Mouse (Mus musculus) stomach, postnatal 0 days (tissue): Measurements from ENCODE around the gene Gid8. TPM values are rescaled to one million over a fixed set of nuclear protein-coding genes. Genes with fewer than 3 reads are reported as not detected.

Experiments
- ATAC-seq: fragments of 200-750 bp; cut with Nextera tagmentation; 2 replicates; pipeline ENCODE4 v1.8.0; 2017; ENCODE audit not compliant: low FRiP score, low TSS enrichment
- DNase-seq: peaks from one replicate; pipeline ENCODE4 v3.0.0-alpha.2; 2016; ENCODE audit warnings: low spot score
- H3K27ac ChIP-seq: fragments of 300-500 bp; sonication (generic); replicated peaks from 2 replicates; pipeline ENCODE4 v1.5.1; 2014; ENCODE audit warnings: mild to moderate bottlenecking, control low read depth
- H3K27me3 ChIP-seq: fragments of 300-500 bp; sonication (generic); 2 replicates; pipeline ENCODE4 v1.6.1; 2014; ENCODE audit warnings: low read length; ENCODE audit not compliant: control insufficient read depth, insufficient read depth
- H3K36me3 ChIP-seq: fragments of 300-500 bp; sonication (generic); 2 replicates; pipeline ENCODE4 v1.6.1; 2014; ENCODE audit warnings: low read length, mixed read lengths; ENCODE audit not compliant: control insufficient read depth, insufficient read depth
- H3K4me1 ChIP-seq: fragments of 300-500 bp; sonication (generic); replicated peaks from 2 replicates; pipeline ENCODE4 v1.6.1; 2014; ENCODE audit warnings: antibody characterized with exemption; ENCODE audit not compliant: control insufficient read depth, insufficient read depth
- H3K4me2 ChIP-seq: fragments of 300-500 bp; sonication (generic); replicated peaks from 2 replicates; pipeline ENCODE4 v1.6.1; 2014; ENCODE audit warnings: low read depth, mild to moderate bottlenecking, control low read depth, moderate library complexity
- H3K4me3 ChIP-seq: fragments of 300-500 bp; sonication (generic); 2 replicates; pipeline ENCODE4 v1.5.1; 2014; ENCODE audit warnings: low read depth, low read length, control low read depth
- H3K9ac ChIP-seq: fragments of 300-500 bp; sonication (generic); 2 replicates; pipeline ENCODE4 v1.6.1; 2014; ENCODE audit warnings: mild to moderate bottlenecking, low read length, control low read depth, mixed read lengths
- H3K9me3 ChIP-seq: fragments of 300-500 bp; sonication (generic); 2 replicates; pipeline ENCODE4 v1.6.1; 2016; ENCODE audit warnings: low read length; ENCODE audit not compliant: control insufficient read depth
- CTCF ChIP-seq: IDR thresholded peaks from 2 replicates; pipeline ENCODE4 v1.5.1; 2016; ENCODE audit warnings: antibody characterized with exemption, low read depth, mild to moderate bottlenecking, moderate library complexity
- EP300 ChIP-seq: optimal IDR thresholded peaks from 2 replicates; pipeline ENCODE3; 2016; ENCODE audit warnings: antibody characterized with exemption
- WGBS: fragments of 180-500 bp; shearing (Covaris S2); extraction: QIAGEN DNeasy Blood & Tissue Kit; methylation state at CpG from one replicate; pipeline ENCODE4 v1.1.7; 2014; 5-methylcytosine and 5-hydroxymethylcytosine counted together
- polyA plus RNA-seq: library from polyadenylated mRNA; unstranded; fragments of >200 nt; fragmentation: Nextera tagmentation; extraction: Ambion mirVana; gene quantifications from 2 replicates; pipeline ENCODE4 v1.2.1, GENCODE M21; 2015

The Gid8 gene
- polyA plus RNA-seq, 1 experiment from 2014 or later = 60.7 TPM

DNA sequence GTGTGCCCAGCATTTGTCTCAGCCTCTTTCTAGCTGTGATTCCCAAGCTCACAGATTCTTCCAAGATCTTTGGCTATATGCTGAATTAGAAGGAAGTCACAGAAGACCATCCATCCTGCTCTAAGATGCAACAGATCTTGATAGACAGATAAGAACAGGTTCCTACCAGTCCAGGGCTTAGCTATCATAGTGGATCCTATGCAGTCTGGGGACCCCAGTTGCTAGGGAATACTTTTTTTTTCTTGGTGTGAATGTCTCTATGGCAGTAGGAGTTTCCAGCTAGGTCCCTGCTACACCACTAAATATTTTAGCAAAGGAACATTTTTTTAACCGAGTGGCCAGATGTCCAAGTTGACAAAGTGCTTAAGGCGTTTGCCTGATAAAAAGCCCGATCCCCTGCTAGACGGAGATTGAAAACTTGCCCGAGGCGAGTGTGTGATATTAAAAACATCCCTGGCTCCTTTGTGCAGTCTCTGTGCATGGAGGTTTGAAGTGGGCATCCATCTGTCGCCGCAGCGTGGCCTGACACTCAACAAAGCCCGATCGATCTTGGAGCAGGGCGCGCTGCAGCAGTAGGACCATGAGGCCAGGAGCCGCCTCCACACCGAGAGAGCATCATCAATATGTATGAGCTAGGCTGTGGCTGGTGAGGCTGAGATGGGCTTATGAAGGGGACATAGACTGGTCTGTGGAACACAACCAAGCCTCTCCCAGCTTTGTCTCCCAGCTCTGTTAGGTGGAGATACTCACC is 48.8 kb downstream of the Gid8 start:
- no peak for DNase-seq
- Histone ChIP-seq H3K9ac (no peak overlapping the region), H3K4me1 (no peaks in the 10 kb centered on the region)

DNA sequence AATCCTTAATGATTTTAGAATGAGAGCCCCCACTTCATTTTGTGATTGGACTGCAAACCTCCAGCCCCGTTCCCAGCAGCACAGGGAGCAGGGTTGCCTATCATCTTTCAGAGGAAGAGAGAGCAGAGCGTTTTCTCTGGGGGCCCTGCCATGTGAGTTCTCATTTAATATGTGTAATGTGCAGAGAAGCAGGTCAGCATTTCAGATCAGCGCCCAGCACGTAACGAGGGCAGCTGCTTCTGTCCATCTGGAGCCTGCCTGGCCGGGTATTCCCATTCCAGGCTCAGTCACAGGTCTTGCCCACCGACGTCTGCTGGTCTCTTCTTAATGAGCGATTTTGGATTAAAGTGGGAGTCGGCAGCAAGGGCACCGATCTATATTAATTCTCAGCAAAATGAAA is 55.1 kb downstream of the Gid8 start:
- H3K4me3 ChIP-seq = no peak overlapping the region
- TF ChIP-seq CTCF (no peak), EP300 (no peak)
- H3K9me3 ChIP-seq = no peaks in the 10 kb centered on the region
- H3K36me3 ChIP-seq = no peaks in the 10 kb centered on the region
- no peak overlapping the region for H3K9ac ChIP-seq
- ATAC-seq (no peak), DNase-seq (no peak)
- no peak overlapping the region for H3K4me2 ChIP-seq
- no peaks in the 10 kb centered on the region for H3K4me1 ChIP-seq
- no peak overlapping the region for H3K27ac ChIP-seq
- H3K27me3 ChIP-seq = no peaks in the 10 kb centered on the region
- WGBS = 75% methylated on average over 11 of the region's 11 CpGs

More for the DNA sequence above, 48.8 kb downstream of the Gid8 start:
- no peak for ATAC-seq
- Histone ChIP-seq H3K36me3 (no peaks in the 10 kb centered on the region), H3K27me3 (no peaks in the 10 kb centered on the region), H3K9me3 (no peaks in the 10 kb centered on the region), H3K4me3 (no peak overlapping the region), H3K4me2 (no peak overlapping the region), H3K27ac (no peak overlapping the region)
- 56% methylated on average over 15 of the region's 15 CpGs for WGBS
- TF ChIP-seq EP300 (no peak), CTCF (no peak)

DNA sequence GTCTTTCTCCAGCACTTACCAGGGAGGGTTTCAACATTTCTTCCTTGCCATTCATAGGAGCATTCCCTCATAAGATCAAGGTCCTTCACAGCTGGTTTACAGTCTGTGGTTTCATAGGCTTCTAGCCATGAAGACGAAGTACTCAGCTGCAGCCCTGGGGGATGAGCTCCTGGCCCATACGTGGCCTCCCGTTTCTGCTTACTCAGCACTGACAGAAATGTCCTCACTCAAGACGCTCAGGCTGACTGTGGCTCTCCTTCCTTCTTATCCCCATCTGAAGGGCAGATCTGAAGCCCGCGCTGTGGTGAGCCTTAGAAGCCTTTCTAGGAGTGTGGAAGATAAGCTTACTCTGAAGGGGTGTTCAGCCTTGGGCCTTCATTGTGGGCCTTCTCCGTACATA is 55.8 kb downstream of the Gid8 start:
- TF ChIP-seq EP300 = no peak
- TF ChIP-seq CTCF = no peak
- ATAC-seq = no peak
- no peak overlapping the region for H3K4me2 ChIP-seq

More for the DNA sequence above, 55.8 kb downstream of the Gid8 start:
- no peak overlapping the region for H3K27ac ChIP-seq
- no peaks in the 10 kb centered on the region for H3K27me3 ChIP-seq
- H3K9me3 ChIP-seq = no peaks in the 10 kb centered on the region
- H3K9ac ChIP-seq = no peak overlapping the region
- no peaks in the 10 kb centered on the region for H3K4me1 ChIP-seq
- no peaks in the 10 kb centered on the region for H3K36me3 ChIP-seq
- no peak overlapping the region for H3K4me3 ChIP-seq
- no peak for DNase-seq
- WGBS = 67% methylated on average over 7 of the region's 7 CpGs

Other genes starting within 250 kb of the Gid8 start
- 0.11 and 0.12 TPM in 2 replicates for gene Ntsr1, start 210.1 kb upstream of the Gid8 start, polyA plus RNA-seq
- gene Mrgbp, start 128.8 kb upstream of the Gid8 start, polyA plus RNA-seq = 15.9 and 16.1 TPM in 2 replicates
- gene Ogfr, start 120.9 kb upstream of the Gid8 start, polyA plus RNA-seq = 23.9 and 24.5 TPM in 2 replicates
- gene Col9a3, start 112.3 kb upstream of the Gid8 start, polyA plus RNA-seq = 1.6 TPM in 2 replicates
- gene Tcfl5, start 67.4 kb upstream of the Gid8 start, polyA plus RNA-seq = 0.05 and 0.22 TPM in 2 replicates
- gene Dido1, start 118 bp upstream of the Gid8 start, polyA plus RNA-seq = 7.4 and 9.7 TPM in 2 replicates
- 3.0 and 3.6 TPM in 2 replicates for gene Slc17a9, start 15.1 kb downstream of the Gid8 start, polyA plus RNA-seq
- gene Bhlhe23, start 66.8 kb downstream of the Gid8 start, polyA plus RNA-seq = not detected in 2 replicates
- gene Ythdf1, start 210.8 kb downstream of the Gid8 start, polyA plus RNA-seq = 26.2 and 27.6 TPM in 2 replicates
- 0.06 and 0.11 TPM in 2 replicates for gene Birc7, start 218.9 kb downstream of the Gid8 start, polyA plus RNA-seq
- gene Nkain4, start 244.6 kb downstream of the Gid8 start, polyA plus RNA-seq = 42.7 and 44.0 TPM in 2 replicates